Mouse (Mus musculus): Measurements from ENCODE around the gene Tada1.

The Tada1 gene

DNA sequence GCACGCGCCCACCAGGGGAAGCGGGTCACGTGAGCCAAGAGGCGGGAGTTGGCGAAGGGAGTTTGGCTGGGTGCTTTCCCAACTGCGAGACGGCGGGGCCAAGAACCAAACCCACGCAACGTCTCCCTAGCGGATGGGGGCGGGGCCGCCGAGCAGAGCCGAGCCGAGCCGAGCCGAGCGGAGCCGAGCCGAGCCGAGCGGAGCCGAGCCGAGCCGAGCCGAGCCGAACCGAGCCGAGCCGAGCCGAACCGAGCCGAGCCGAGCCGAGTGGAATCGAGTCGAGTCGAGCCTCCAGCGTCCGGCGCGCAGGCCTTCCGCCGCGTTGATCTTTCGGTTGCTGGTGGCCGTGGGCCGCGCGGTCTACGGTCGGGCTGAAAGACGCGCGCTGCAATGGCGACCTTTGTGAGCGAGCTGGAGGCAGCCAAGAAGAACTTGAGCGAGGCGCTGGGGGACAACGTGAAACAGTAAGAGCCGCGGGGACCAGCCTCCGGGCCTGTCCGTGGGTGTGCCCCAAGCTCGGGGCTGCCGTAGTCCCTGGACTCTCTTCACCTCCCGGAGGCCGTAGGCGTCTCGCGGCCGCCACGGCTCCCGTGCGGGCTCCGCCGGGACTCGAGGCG is at the start of gene Tada1:
Tada1 (plus strand) TSS at position 85 of the 617 bp plus-strand sequence.
- peak; percentile 85 to 91 for DNase-seq (ENCODE audit: low spot score in 2 of 2)

DNA sequence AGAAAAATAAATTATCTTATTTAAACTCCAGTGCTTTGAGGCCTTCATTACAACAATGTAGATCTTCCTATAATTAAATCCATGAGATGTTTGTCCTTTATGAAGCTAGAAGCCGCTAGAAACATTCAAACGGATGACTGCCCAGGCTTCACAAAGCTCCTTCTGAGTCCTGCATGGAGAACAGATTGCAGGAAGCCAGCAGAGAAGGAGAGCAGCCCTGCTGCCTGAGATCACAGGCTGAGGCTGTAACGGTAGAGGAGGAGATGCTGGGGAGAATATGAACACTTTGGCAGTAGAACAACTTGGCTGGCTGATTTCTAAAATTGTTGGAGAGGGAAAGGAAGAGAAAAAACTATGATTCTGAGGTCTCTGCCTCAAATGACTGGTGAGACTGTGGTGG is 48.1 kb upstream of the Tada1 start:
- no peak for DNase-seq (ENCODE audit: low spot score in 2 of 2)

DNA sequence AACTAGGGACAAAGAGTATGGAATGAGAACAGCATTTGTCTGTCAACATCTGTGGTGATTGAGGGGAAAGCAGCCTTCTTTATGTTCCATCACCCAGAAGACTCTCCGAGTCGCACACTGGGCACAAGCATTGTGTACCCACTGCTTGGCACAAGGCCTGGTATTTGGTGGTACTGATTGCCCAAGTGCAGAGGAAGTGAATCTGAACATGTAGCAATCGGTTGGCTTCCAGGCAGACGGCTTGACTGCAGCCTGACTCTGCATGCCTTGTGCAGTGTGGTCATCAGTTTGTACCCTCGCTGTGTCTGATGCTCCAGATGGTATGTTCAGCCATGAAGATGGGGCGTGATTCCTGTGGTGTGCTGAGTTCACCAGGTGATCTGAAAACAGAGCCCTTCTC is 39.8 kb upstream of the Tada1 start:
- DNase-seq (ENCODE audit: low spot score in 2 of 2) = no peak

DNA sequence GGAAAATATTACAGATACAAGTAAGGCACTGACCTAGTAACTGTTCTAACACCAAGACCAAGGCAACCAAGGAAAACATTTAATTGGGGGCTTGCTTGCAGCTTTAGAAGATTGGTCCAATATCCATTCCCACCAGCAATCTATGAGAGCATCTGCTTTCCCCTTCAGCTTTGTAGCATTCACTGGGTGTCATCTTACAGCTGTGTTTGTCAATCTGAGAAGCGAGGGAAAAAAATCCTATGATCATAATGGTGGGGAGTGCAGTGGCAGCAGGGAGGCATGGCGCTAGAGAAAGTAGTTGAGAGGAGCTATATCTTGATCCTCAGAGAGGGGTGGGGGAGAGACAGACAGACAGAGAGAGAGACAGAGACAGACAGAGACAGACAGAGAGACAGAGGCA is 36.8 kb upstream of the Tada1 start:
- no peak for DNase-seq (ENCODE audit: low spot score in 2 of 2)

DNA sequence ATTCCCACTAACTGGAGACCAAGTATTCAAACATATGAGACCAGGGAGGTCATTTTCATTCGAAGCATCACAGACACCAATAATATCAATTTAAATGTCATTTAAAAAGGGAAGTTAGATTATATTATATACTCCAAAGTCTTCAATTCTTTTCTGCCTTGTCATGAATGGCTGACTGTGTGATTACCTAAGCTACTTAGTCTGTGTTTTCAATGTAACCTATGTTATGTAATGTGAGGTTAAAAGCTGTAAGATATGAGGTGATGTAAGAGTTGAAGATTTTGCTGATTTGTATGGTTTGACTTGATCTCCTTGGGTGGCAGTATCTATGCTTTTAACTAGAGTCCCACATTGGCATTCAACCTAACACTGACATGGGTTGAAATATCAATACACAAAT is 36.4 kb upstream of the Tada1 start:
- DNase-seq (ENCODE audit: low spot score in 2 of 2) = no peak

DNA sequence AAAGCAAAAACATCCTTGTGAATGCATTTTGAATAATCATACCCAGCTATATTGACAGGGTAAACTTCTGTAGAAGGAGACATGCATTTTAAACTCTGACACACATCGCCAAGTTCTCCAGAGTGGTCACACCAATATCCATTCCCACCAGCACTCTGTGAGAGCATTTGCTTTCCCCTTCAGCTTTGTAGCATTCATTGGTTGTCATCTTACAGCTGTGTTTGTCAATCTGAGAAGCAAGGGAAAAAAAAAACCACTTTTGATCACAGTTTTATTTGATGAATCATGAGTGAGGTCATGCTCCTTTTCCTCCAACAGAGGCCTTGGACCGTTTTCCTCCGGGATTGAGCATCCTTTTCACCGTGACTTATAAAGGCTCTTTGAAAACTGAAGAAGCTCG is 35.3 kb upstream of the Tada1 start:
- DNase-seq (ENCODE audit: low spot score in 2 of 2) = no peak

DNA sequence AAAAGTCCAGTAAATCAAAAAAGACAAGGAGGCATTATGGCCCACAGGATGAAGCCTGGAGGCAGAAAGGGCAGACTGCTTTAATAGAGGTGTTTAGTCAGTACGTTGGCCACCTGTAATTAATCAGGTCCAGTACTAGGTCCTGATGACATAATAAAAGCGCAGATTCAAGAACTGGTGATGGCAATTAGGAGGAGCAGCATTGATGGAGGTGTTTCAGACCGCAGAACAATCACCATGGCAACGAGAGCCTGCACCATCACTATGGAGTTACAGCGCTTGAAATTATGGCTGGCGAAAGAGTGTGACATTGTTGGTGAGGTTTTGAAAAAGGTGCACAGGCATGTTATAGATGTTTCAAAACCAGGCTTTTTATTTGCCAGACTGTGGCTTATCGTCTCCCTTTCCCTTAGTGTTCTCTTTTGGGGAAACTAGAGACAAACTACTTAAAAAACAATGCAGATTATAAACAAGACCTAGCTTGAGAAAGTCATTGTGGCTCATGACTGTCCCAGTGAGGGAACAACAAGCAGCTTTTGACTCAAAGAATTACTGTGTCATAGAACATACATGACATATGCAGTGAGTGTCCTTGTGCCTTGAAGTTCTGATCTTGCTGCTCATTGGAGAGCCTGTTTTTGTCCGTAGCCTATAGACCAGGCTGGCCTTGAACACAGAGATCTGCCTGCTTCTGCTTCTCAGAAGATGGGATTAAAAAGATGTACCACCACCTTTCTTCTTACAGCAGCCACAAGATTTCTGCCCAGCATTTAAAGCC is 34.4 kb upstream of the Tada1 start:
- no peak for DNase-seq (ENCODE audit: low spot score in 2 of 2)

DNA sequence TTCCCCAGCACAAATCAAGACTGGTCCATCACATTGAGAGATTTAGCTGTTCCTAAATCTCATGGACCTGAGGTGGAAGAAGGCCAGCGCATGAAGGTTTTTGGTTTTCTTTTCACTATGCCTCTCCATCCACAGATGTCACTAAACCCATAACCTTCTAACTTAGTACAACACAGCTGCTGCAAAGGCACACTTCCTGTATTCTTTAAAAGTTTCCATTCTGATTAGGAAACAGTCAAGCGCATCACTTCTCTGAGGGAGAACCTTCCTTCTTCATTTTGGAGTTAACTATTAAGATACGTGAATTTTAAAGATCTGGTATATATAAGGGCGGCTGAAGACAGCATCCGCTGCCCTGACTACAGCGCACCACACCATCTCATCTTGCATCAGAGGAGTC is 33.3 kb upstream of the Tada1 start:
- DNase-seq (ENCODE audit: low spot score in 2 of 2) = no peak

DNA sequence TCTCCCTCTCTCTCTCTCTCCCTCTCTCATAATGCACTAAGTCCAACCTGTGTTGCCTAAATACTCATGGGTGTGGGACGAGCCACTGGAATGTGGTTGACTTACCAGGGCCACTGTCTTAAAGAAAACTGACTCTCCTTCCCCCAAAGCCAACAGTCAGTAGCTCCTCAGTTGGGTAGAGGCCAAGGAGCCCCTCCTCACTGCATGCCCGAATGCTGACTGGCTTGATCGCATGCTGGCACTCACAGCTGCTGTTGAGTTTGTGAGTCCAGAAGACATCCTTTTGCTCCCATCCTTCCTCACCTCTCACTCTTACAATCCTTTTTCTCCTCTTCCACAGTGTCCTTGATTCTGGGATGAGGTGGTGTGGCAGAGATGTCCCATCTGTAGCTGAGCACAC is 32.0 kb upstream of the Tada1 start:
- no peak for DNase-seq (ENCODE audit: low spot score in 2 of 2)

DNA sequence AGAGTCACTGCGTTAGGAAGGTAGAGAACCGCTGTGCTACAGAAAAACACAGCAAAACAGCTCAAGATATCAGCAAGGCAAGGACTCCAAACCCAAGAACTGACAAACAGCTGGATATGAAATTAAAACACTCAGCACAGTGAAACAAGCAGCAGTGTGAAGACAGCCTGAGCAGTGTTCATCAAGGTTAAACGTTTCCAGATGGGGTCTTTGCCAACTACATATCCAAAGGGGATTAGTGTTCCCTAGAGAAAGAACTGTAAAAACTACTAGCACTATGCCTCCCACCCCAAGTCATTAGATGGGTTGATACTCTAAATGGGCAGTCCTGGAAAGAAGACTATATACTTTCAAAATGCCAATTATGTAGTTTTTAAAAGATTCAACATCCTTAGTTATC is 29.6 kb upstream of the Tada1 start:
- DNase-seq (ENCODE audit: low spot score in 2 of 2) = no peak

DNA sequence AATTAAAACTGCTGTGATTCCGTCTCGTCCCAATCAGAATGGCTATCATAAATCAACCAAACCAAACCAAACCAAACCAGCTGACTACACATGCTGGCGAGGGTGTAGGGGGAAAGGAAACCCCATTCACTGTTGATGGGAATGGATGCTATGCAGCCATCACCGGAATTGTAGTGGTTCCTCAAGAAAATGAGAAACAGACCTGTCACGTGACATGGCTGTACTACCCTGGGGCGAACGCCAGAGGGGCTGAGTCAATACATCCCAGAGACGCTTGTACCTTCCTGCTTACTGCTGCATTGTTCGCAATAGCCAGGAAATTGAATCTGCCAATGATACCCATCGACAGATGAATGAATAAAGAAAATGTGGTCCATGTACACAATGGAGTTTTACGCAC is 29.1 kb upstream of the Tada1 start:
- DNase-seq (ENCODE audit: low spot score in 2 of 2) = no peak

DNA sequence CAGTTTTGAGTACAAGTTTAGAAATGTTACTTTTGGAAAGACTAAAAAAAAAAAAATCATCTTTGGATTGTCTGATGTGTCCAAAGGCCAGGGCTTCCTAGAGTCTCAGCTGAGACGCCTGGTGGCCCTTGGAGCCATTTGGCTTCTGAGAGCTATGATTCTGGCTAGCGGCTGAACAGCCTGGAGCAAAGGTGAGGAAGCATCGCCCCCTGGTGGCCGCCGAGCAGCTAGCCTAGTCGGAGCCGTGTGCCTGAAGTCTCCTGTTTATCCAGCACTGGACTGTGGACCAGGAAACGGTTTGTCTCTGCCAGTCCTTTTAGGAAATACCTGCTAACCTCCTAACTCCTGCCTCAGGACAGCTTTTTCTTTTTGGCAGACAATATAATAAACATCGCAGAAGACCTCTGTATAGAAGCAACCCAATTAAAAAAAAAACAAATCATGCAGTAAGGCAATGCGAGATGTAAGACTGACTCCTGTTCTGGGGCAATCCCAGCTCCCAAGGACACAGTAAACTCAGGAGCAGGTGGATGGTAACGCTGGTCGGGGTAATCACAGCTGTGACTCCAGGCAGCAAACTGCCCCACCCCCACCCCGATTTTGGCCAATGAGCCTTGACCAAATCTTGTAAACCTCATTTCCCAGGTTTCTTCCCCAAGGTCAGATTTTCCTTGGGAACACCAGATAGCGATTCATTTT is 18.6 kb upstream of the Tada1 start:
- DNase-seq (ENCODE audit: low spot score in 2 of 2) = peak; percentile 46 to 88

DNA sequence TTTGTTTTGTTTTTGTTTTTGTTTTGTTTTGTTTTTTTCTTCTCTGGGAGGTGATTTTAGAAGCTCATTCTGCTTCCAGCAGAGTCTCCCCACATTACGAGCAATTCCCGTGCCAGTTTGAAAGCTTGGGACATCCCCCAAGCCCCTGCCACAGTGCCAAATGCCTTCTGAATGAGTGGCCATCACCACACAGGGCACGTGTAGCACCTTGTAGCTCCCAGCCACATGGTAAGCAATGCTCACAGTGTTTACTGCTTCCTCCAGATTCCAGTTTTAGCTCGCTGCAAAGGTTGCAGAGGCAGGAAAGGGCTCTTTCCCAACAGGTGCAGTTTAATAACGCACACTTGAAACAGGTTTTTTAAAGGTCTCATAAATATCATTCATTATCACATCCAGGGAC is 18.0 kb upstream of the Tada1 start:
- no peak for DNase-seq (ENCODE audit: low spot score in 2 of 2)

DNA sequence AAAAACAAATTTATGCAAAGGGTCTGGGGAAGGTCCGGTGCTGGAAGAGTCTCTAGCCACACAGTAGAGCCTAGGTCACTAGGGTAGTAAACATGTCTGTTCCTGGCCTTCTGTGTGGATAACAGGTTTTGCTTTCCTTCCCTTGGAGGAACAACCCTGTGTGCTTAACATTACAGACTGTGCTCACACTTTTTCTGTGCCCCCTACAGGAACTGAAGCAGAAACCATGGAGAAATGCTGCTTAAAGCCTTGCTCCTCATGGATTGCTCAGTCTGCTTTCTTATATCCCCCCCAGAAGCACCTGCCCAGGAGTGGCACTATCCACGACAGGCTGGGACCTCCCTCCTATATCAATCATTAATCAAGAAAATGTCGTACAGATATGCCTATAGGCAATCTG is 17.1 kb upstream of the Tada1 start:
- DNase-seq (ENCODE audit: low spot score in 2 of 2) = no peak

DNA sequence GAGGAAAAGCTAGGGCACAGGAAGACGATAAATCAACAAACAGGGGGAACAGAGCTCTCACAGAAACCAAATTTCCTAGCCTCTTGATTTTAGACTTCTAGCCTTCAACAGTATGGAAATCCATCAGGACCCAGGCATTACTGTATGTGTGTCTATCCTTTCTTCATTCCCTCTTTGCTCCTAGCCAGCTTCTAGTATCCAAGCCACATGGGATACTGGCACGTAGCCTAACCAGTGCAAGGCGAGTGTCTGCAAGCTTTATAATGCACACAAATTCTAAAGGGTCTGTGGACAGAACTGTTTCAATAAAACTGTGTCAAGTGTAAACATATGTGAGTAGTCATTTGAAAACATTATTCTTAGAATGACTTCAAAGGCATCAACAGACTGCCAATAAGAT is 16.2 kb upstream of the Tada1 start:
- DNase-seq (ENCODE audit: low spot score in 2 of 2) = no peak

DNA sequence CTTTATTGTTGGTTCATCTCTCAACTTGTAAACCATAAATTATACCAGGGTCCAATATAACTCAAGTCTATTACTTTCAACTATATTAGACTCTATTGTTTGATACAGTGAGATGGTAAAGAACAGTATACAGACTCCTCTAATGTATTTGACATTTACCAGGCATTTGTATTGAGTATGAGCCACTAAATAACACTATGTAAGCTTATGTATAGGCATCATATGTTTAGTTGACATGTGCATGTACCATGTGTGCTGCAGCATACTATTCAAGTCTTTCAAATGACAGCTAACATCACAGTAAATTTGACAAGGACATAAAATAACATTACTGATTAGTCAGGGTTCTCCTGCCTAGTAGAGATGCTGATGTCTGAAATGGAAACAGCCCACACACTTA is 15.8 kb upstream of the Tada1 start:
- DNase-seq (ENCODE audit: low spot score in 2 of 2) = no peak

DNA sequence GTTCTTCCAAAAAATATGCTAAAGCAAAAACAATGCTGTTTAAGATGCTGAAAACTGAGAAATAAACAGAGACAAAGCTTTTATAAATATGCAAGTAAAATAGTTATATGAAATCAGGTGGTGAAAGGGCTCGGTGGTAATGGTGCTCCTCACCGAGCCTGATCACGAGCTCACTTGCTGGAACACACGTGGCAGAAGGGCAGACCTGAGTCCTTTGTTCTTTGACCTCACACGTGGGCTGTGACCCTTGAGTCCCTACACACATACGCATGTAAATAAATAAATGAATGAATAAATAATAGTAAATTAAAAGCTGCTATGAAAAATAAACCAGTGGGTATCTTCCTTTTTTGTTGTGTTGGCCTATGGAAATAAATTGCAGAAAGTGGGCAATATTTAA is 1.7 kb upstream of the Tada1 start:
- DNase-seq (ENCODE audit: low spot score in 2 of 2) = no peak

DNA sequence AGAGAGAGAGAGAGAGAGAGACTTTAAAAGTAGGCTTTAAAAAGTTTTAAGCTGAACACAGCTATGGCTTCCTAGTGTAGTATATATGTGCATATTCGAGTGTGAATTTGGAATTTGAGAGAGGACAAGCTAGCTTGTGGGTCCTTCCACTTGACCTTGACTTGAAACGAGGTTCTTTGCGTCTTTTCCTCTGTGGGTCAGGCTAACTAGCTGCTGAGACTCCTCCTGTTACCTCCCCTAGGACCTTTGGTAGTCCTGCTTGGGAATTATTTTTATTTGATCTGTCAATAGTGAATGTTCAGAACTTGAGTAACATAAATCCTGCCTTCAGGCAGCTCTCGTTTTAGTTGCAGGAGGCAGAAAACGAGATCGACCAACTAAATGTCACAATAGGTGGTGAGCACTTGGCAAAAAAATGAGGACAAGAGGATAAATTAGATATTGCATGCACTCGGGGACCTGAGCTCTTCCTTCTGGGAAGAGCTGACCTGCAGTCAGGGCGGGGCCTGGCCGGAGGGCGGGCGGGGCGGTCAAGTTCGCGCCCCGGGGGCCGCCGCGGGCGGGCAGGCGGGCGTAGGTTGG is 375 bp upstream of the Tada1 start:
- no peak for DNase-seq (ENCODE audit: low spot score in 2 of 2)

DNA sequence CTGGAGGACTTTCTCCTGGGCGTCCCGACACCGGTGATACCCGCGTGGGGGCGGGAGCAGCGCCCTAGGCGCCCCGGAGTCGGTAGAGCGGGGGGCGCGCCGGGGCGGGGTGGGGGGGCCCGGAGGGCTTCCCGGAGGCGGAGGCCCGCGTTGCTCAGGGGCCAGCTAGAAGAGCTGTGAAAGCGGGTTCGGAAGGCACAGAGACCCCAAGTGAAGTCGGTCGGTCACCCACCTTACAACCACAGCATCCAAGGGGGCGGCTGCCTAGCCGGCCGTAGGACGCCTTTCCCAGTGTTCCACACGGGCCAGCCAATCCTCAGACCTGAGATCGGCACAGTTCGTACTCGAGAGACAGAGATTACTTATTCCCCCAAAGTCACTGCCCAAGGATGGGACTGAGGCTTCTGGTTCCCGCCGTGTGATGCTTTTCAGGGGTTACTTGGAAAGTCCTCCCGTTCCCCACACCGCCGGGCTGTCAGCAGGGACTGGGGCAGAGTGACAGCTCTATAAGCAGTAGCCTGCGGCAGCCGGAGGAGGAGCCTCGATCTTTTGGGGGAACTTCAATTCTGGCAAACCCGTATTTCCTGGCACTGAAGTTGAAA is 834 bp downstream of the Tada1 start:
- DNase-seq (ENCODE audit: low spot score in 2 of 2) = peak; percentile 62 to 68

DNA sequence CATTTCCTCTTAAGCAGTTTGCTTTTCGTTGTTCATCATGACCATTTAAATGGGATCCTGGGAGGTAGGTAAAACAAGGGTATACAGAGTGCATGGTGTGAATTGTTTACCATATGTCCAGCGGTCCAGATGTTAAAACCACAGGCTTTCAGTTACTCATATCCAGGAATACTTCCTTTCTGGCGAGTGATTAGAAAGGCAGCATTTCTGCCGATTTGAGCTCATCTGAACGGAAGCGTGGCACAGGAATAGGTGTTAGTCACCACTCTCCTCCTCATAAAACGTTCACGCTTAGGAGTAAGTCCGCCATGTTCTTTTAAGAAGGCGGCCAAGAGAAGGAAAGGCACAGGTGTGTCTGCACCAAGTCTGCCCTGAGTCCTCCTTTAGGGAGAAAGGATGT is 2.4 kb downstream of the Tada1 start:
- no peak for DNase-seq (ENCODE audit: low spot score in 2 of 2)

DNA sequence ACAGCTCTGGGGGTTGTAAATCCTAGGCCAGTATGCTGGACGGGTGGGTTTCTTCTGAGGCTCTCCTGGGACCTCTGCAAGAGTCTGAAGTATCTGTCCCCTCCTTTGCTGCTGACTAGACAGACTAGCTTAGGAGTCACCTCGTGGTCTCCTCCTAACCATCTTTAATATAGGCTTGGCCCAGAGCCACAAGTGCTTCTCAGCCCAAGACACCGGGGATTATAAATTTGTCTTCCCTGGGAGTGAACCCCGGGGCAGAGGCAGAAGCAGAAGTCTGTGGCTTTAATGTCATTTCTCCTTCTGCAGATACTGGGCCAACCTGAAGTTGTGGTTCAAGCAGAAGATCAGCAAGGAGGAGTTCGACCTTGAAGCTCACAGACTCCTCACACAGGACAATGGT is 2.9 kb downstream of the Tada1 start:
- DNase-seq (ENCODE audit: low spot score in 2 of 2) = no peak

DNA sequence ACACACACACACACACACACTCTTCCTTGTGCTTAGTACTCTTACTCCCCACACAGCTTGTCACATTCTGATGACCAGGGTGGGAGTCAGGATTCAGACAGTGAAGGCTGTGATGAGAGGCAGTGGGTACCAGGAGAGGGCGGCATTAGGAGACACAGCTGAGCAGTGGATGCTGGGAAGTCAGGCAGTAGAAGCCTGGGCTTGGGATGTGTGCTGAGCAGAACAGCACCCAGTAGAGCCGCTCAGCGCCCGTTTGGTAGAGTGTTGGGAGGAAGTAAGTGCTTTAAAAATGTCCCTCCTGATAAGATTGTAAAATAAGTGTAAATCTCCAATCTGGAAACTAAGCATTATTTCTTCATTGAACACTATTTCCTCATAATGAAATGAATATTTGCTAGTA is 3.7 kb downstream of the Tada1 start:
- no peak for DNase-seq (ENCODE audit: low spot score in 2 of 2)
